Mouse (Mus musculus): ENCODE data around the gene Frs2. TPM values are rescaled to one million over a fixed set of nuclear protein-coding genes. Genes with fewer than 3 reads are reported as not detected.
"Not testable (repeated sequence)": the region's sequence is repeated elsewhere in the genome, so short reads cannot be mapped to it uniquely, and the experiment has no call there.

The Frs2 gene
- polyA plus RNA-seq, 1 experiment from 2014 or later, result 9.0 TPM

DNA sequence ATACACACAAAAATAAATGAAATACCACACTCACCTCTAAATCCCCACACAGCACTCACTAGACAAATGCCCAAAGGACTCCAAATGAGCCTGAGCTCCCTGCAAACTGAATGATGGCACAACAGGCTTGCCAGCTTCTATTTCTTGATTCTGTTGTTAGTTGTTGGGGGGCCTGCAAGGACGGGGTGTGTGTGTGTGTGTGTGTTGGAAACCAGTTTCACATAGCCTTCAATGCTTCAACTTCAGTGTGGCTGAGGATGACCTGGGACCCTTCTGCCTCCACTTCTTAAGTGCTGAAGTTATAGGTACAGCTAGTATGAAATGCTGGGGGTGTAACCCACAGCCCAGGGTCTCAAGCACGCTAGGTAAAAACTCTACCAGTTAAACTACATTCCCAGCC lies 5.0 kb downstream of the Frs2 start:
- 81% methylated on average over 2 of the region's 2 CpGs for WGBS (ENCODE audit: insufficient replicate concordance)
- Histone ChIP-seq H3K4me2 (ENCODE audit: low read depth, low read length) (no peak overlapping the region), H3K27me3 (ENCODE audit: control insufficient read depth, insufficient read depth, low read depth, low read length) (no peaks in the 10 kb centered on the region), H3K9me3 (replicated peaks; ENCODE audit: control insufficient read depth, low read length) (no peaks in the 10 kb centered on the region), H3K4me3 (ENCODE audit: low read depth, low read length) (no peak overlapping the region), H3K36me3 (ENCODE audit: control insufficient read depth, insufficient read depth) (no peaks in the 10 kb centered on the region), H3K4me1 (ENCODE audit: control insufficient read depth, low read depth, low read length) (peaks cover 41% of the 10 kb centered on the region), H3K27ac (ENCODE audit: low read length) (no peak overlapping the region), H3K9ac (ENCODE audit: low read depth, low read length) (no peak overlapping the region)
- ATAC-seq (ENCODE audit: low read depth), result no peak

DNA sequence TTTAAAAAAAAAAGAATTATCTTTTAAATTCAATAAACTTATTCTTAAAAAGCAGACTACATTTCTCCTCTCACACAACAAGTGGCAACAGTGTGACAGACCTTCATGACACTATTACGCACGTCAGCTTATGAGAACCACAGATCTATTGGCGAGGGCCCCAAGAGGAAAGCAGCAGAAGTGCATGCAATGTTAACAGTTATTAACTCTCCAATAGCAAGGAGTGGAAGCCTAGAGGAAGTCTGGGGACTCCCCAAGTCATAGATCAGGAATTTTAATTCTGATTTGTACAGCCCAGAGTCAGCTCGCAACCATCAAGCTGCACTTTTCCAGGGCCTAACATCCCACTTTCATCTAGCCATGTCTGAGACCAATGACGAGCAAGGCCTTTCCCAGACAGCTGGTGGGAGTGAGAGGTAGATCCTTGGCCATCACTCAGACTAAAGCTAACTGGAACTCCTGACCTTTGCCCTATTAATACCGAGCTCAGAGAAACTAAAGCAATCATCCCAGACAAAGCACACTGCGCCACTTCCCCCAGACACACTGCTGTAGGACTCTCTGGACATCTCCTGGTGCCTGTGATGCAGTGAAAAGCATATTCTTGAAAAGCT lies 6.3 kb downstream of the Frs2 start:
- no peaks in the 10 kb centered on the region for H3K9me3 ChIP-seq (replicated peaks; ENCODE audit: control insufficient read depth, low read length)
- no peak overlapping the region for H3K9ac ChIP-seq (ENCODE audit: low read depth, low read length)
- ATAC-seq (ENCODE audit: low read depth), result no peak
- H3K4me2 ChIP-seq (ENCODE audit: low read depth, low read length), result no peak overlapping the region
- peaks cover 41% of the 10 kb centered on the region for H3K4me1 ChIP-seq (ENCODE audit: control insufficient read depth, low read depth, low read length)
- no peaks in the 10 kb centered on the region for H3K27me3 ChIP-seq (ENCODE audit: control insufficient read depth, insufficient read depth, low read depth, low read length)
- H3K4me3 ChIP-seq (ENCODE audit: low read depth, low read length), result no peak overlapping the region
- H3K27ac ChIP-seq (ENCODE audit: low read length), result no peak overlapping the region
- WGBS (ENCODE audit: insufficient replicate concordance), result 71% methylated on average over 7 of the region's 7 CpGs
- no peaks in the 10 kb centered on the region for H3K36me3 ChIP-seq (ENCODE audit: control insufficient read depth, insufficient read depth)

DNA sequence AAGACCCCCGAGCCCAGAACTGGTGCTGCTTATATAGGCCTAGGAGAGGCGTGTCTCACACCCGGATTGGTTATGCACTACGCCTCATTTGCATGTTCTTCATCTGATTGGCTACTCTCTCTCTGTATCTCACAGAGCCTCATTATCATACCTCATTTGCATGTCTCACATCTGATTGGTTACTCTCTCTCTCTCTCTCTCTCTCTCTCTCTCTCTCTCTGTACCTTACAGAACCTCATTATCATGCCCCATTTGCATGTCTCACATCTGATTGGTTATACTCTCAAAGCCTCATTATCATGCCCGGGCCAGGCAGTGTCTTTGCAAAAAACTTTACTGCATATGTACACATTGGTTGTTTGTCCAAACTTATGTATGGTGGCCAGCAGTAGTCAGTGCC lies 16.8 kb downstream of the Frs2 start:
- WGBS (ENCODE audit: insufficient replicate concordance), result 95% methylated on average over 5 of the region's 5 CpGs

DNA sequence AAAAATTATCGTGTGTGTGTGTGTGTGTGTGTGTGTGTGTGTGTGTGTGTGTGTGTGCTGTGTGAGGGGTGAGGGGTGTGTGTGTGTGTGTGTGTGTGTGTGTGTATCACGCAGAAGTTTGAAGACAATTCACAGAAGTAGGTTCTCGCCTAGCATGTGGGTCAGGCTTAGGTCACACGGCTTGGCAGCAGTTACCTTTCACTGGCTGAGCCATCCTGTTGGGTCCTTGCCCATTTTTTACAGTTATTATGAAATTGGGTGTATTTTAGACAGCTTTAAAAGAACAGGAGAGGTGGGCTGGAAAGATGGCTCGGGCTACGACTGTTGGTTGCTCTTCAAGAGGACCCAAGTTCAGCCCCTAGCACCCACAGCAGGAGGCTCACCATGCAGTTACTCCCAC lies 18.3 kb downstream of the Frs2 start:
- 84% methylated on average over 6 of the region's 6 CpGs for WGBS (ENCODE audit: insufficient replicate concordance)
- Histone ChIP-seq H3K9me3 (replicated peaks; ENCODE audit: control insufficient read depth, low read length) (no peaks in the 10 kb centered on the region), H3K27ac (ENCODE audit: low read length) (peak overlapping the region; percentile 37), H3K27me3 (ENCODE audit: control insufficient read depth, insufficient read depth, low read depth, low read length) (no peaks in the 10 kb centered on the region), H3K4me2 (ENCODE audit: low read depth, low read length) (no peak overlapping the region), H3K36me3 (ENCODE audit: control insufficient read depth, insufficient read depth) (peaks cover 5% of the 10 kb centered on the region), H3K4me1 (ENCODE audit: control insufficient read depth, low read depth, low read length) (peaks cover 33% of the 10 kb centered on the region), H3K9ac (ENCODE audit: low read depth, low read length) (no peak overlapping the region), H3K4me3 (ENCODE audit: low read depth, low read length) (no peak overlapping the region)
- no peak for ATAC-seq (ENCODE audit: low read depth)

More for the DNA sequence above, 16.8 kb downstream of the Frs2 start:
- peaks cover 24% of the 10 kb centered on the region for H3K4me1 ChIP-seq (ENCODE audit: control insufficient read depth, low read depth, low read length)
- H3K27me3 ChIP-seq (ENCODE audit: control insufficient read depth, insufficient read depth, low read depth, low read length); H3K4me2 ChIP-seq (ENCODE audit: low read depth, low read length); H3K36me3 ChIP-seq (ENCODE audit: control insufficient read depth, insufficient read depth); H3K4me3 ChIP-seq (ENCODE audit: low read depth, low read length); H3K27ac ChIP-seq (ENCODE audit: low read length); H3K9ac ChIP-seq (ENCODE audit: low read depth, low read length); H3K9me3 ChIP-seq (replicated peaks; ENCODE audit: control insufficient read depth, low read length): not testable (repeated sequence)
- ATAC-seq (ENCODE audit: low read depth), result peak; percentile 49; the same call in 1 of the 2 replicates

DNA sequence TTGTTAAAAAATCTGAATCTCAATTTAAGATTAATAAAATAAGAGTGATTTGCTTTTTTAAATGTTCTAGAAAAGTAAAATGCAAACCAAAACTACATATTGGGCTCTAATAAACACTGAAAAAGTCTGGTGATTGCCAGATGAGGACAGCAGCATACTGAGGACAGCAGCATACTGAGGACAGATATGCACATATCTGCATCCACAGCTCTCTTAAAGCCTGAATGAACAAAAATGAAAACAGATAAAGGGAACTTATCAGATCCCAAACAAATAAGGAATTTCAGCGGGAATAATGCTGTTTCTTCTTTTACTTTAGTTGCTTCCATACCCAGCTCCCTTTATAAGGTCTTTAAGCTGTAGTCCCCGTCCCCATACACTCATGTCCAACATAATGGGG lies 19.6 kb downstream of the Frs2 start:
- no peak overlapping the region for H3K4me2 ChIP-seq (ENCODE audit: low read depth, low read length)
- peaks cover 36% of the 10 kb centered on the region for H3K4me1 ChIP-seq (ENCODE audit: control insufficient read depth, low read depth, low read length)
- 72% methylated on average over 2 of the region's 2 CpGs for WGBS (ENCODE audit: insufficient replicate concordance)

DNA sequence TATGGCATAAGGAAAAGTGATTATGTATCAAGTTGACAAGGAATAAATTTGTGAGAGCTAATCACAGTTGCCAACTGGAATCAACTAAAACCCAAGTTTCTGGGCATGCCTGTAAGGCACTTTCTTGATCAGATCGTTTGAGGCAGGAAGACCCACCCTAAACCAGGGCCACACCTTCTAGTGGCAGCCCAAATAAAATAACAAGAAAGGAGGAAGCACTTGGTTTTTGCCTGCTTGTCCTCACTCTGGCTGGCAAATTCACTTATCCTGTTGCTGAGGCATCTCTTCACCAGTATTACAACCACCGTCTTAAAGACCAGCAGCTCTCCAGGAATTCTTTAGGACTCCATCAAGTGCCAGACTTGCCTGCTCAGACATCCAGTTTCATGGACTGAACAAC lies 20.9 kb downstream of the Frs2 start:
- no peaks in the 10 kb centered on the region for H3K27me3 ChIP-seq (ENCODE audit: control insufficient read depth, insufficient read depth, low read depth, low read length)
- peak; percentile 28; the same call in 1 of the 2 replicates for ATAC-seq (ENCODE audit: low read depth)
- H3K36me3 ChIP-seq (ENCODE audit: control insufficient read depth, insufficient read depth), result peaks cover 5% of the 10 kb centered on the region
- H3K4me2 ChIP-seq (ENCODE audit: low read depth, low read length), result no peak overlapping the region
- no peak overlapping the region for H3K27ac ChIP-seq (ENCODE audit: low read length)
- WGBS (ENCODE audit: insufficient replicate concordance), result 25% methylated on average over 2 of the region's 2 CpGs
- no peak overlapping the region for H3K9ac ChIP-seq (ENCODE audit: low read depth, low read length)
- no peak overlapping the region for H3K4me3 ChIP-seq (ENCODE audit: low read depth, low read length)
- peaks cover 36% of the 10 kb centered on the region for H3K4me1 ChIP-seq (ENCODE audit: control insufficient read depth, low read depth, low read length)
- no peaks in the 10 kb centered on the region for H3K9me3 ChIP-seq (replicated peaks; ENCODE audit: control insufficient read depth, low read length)

More for the DNA sequence above, 19.6 kb downstream of the Frs2 start:
- Histone ChIP-seq H3K9me3 (replicated peaks; ENCODE audit: control insufficient read depth, low read length) (no peaks in the 10 kb centered on the region), H3K27me3 (ENCODE audit: control insufficient read depth, insufficient read depth, low read depth, low read length) (no peaks in the 10 kb centered on the region), H3K36me3 (ENCODE audit: control insufficient read depth, insufficient read depth) (peaks cover 5% of the 10 kb centered on the region), H3K27ac (ENCODE audit: low read length) (peak overlapping the region; percentile 37; the same call in 1 of the 2 replicates), H3K4me3 (ENCODE audit: low read depth, low read length) (no peak overlapping the region), H3K9ac (ENCODE audit: low read depth, low read length) (no peak overlapping the region)
- ATAC-seq (ENCODE audit: low read depth), result peak; percentile 49; the same call in 1 of the 2 replicates

DNA sequence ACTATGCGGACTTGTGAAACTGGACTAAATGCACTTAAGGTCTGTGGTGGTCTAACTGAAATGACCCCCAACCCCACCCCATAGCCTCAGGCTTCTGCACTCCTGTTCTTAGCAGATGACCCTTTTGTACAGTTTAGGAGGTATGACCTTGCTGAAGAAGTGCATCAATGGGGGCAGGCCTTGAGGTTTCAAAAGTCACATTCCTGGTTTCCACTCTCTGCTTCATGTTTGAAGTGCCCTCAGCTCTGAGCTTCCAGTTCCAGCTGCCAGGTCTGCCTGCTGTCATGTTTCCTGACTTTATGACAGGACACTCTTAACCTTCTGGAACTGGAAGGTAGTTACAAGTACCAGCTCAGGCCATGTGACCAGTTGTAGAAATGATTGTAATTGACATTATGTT lies 21.6 kb downstream of the Frs2 start:
- Histone ChIP-seq H3K36me3 (ENCODE audit: control insufficient read depth, insufficient read depth) (no peaks in the 10 kb centered on the region; the same call in none of the 2 replicates), H3K9me3 (replicated peaks; ENCODE audit: control insufficient read depth, low read length) (no peaks in the 10 kb centered on the region), H3K4me3 (ENCODE audit: low read depth, low read length) (no peak overlapping the region), H3K9ac (ENCODE audit: low read depth, low read length) (no peak overlapping the region), H3K27ac (ENCODE audit: low read length) (no peak overlapping the region), H3K4me2 (ENCODE audit: low read depth, low read length) (no peak overlapping the region), H3K27me3 (ENCODE audit: control insufficient read depth, insufficient read depth, low read depth, low read length) (no peaks in the 10 kb centered on the region), H3K4me1 (ENCODE audit: control insufficient read depth, low read depth, low read length) (peaks cover 36% of the 10 kb centered on the region)
- 86% methylated on average over 1 of the region's 1 CpGs for WGBS (ENCODE audit: insufficient replicate concordance)
- no peak for ATAC-seq (ENCODE audit: low read depth)

DNA sequence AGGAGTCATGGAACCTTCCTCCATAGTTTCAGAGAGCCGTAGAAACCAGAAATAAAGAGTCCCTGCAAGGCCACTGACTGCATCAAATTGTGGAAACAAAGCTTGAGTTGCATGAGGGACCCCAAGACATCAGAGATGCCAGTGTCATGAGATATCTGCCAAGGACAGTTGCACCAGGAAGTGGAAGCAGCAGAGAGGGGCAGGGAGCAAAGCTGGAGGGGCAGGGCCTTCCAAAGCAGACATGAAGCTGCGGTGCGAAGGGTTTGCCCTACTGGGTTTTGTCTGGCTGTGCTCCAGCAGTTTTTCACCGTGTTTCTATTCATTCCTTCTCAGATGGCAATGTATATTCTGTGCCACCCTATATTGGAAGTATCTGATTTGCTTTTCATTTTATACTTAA lies 22.1 kb downstream of the Frs2 start:
- Histone ChIP-seq H3K9ac (ENCODE audit: low read depth, low read length) (no peak overlapping the region), H3K4me2 (ENCODE audit: low read depth, low read length) (no peak overlapping the region), H3K9me3 (replicated peaks; ENCODE audit: control insufficient read depth, low read length) (no peaks in the 10 kb centered on the region), H3K27me3 (ENCODE audit: control insufficient read depth, insufficient read depth, low read depth, low read length) (no peaks in the 10 kb centered on the region), H3K4me1 (ENCODE audit: control insufficient read depth, low read depth, low read length) (peaks cover 38% of the 10 kb centered on the region), H3K36me3 (ENCODE audit: control insufficient read depth, insufficient read depth) (no peaks in the 10 kb centered on the region; the same call in none of the 2 replicates), H3K4me3 (ENCODE audit: low read depth, low read length) (no peak overlapping the region), H3K27ac (ENCODE audit: low read length) (no peak overlapping the region)
- 68% methylated on average over 4 of the region's 4 CpGs for WGBS (ENCODE audit: insufficient replicate concordance)
- no peak for ATAC-seq (ENCODE audit: low read depth)

DNA sequence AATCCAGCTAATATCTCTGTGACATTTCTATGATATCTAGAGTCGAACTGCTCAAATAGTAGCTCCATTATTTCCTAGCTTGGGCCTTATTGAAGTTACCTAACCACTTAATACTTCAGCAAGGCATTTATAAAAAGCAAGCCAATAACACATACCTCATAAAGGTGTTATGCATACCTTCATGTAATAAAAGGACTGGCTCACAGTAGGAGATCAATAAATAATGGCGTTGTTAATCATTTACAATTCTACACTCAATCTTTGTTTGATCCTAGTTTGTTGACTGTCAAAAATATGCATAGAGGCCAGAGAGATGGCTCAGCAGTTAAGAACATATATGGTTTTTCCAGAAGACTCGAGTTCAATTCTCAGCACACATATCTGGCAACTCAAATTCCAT lies 26.9 kb downstream of the Frs2 start:
- WGBS (ENCODE audit: insufficient replicate concordance), result 84% methylated on average over 3 of the region's 3 CpGs
- no peak overlapping the region for H3K4me3 ChIP-seq (ENCODE audit: low read depth, low read length)
- no peak for ATAC-seq (ENCODE audit: low read depth)
- H3K4me1 ChIP-seq (ENCODE audit: control insufficient read depth, low read depth, low read length), result peaks cover 39% of the 10 kb centered on the region
- H3K9ac ChIP-seq (ENCODE audit: low read depth, low read length), result no peak overlapping the region
- no peak overlapping the region for H3K4me2 ChIP-seq (ENCODE audit: low read depth, low read length)
- H3K9me3 ChIP-seq (replicated peaks; ENCODE audit: control insufficient read depth, low read length), result no peaks in the 10 kb centered on the region
- no peak overlapping the region for H3K27ac ChIP-seq (ENCODE audit: low read length)
- no peaks in the 10 kb centered on the region; the same call in none of the 2 replicates for H3K36me3 ChIP-seq (ENCODE audit: control insufficient read depth, insufficient read depth)
- H3K27me3 ChIP-seq (ENCODE audit: control insufficient read depth, insufficient read depth, low read depth, low read length), result no peaks in the 10 kb centered on the region

All from liver, embryonic 16.5 days (tissue).